Mouse (Mus musculus) heart, embryonic 14.5 days (tissue): Measurements from ENCODE around the gene A730071L15Rik. TPM values are rescaled to one million over a fixed set of nuclear protein-coding genes. Genes with fewer than 3 reads are reported as not detected.

ENCODE experiments used
- ATAC-seq: fragments of 200-750 bp; cut with Nextera tagmentation; 2 replicates; pipeline ENCODE4 v1.8.0; 2017; ENCODE audit warnings: low read depth, moderate TSS enrichment; ENCODE audit not compliant: insufficient number of reproducible peaks, insufficient read depth, low FRiP score
- H3K27ac ChIP-seq, 2 experiments: fragments of 200-500 bp in 1 of 2; fragments of 300-500 bp in 1 of 2; sonication (generic) in 1 of 2; replicated peaks in 1 of 2; 2 replicates each; pipeline ENCODE4 v1.5.1; 2012 to 2014; ENCODE audit warnings: low read depth in 2 of 2, low read length in 2 of 2, control low read depth in 1 of 2, mild to moderate bottlenecking in 1 of 2, mixed read lengths in 1 of 2; ENCODE audit not compliant: control insufficient read depth in 1 of 2, insufficient read depth in 1 of 2
- H3K27me3 ChIP-seq: fragments of 300-500 bp; sonication (generic); 2 replicates; pipeline ENCODE4 v1.6.1; 2014; ENCODE audit warnings: mild to moderate bottlenecking, low read length, control low read depth; ENCODE audit not compliant: control insufficient read depth, insufficient read depth
- H3K36me3 ChIP-seq: fragments of 300-500 bp; sonication (generic); 2 replicates; pipeline ENCODE4 v1.6.1; 2014; ENCODE audit warnings: mild to moderate bottlenecking, control low read depth, low read length, mixed read lengths; ENCODE audit not compliant: control insufficient read depth, insufficient read depth
- H3K4me1 ChIP-seq, 2 experiments: fragments of 200-500 bp in 1 of 2; fragments of 300-500 bp in 1 of 2; sonication (generic) in 1 of 2; 2 replicates each; pipeline ENCODE4 v1.6.1; 2012 to 2014; ENCODE audit warnings: low read length in 2 of 2, control low read depth in 1 of 2, mixed read lengths in 1 of 2; ENCODE audit not compliant: control insufficient read depth in 2 of 2, insufficient read depth in 2 of 2
- H3K4me2 ChIP-seq: fragments of 300-500 bp; sonication (generic); 2 replicates; pipeline ENCODE4 v1.6.1; 2014; ENCODE audit warnings: mild to moderate bottlenecking, low read length
- H3K4me3 ChIP-seq, 2 experiments: fragments of 200-500 bp in 1 of 2; fragments of 300-500 bp in 1 of 2; sonication (generic) in 1 of 2; 2 replicates each; pipeline ENCODE4 v1.5.1; 2012 to 2014; ENCODE audit warnings: low read length in 2 of 2, mild to moderate bottlenecking in 2 of 2, control low read depth in 1 of 2, low read depth in 1 of 2, moderate library complexity in 1 of 2; ENCODE audit not compliant: control insufficient read depth in 1 of 2, insufficient read depth in 1 of 2
- H3K9ac ChIP-seq: fragments of 300-500 bp; sonication (generic); 2 replicates; pipeline ENCODE4 v1.6.1; 2014; ENCODE audit warnings: mild to moderate bottlenecking, low read length
- H3K9me3 ChIP-seq: fragments of 300-500 bp; sonication (generic); 2 replicates; pipeline ENCODE4 v1.6.1; 2016; ENCODE audit warnings: low read length, control low read depth; ENCODE audit not compliant: control insufficient read depth
- WGBS: fragments of 180-500 bp; shearing (Covaris S2); extraction: QIAGEN DNeasy Blood & Tissue Kit; methylation state at CpG from one replicate; pipeline ENCODE4 v1.1.7; 2014; 5-methylcytosine and 5-hydroxymethylcytosine counted together
- polyA plus RNA-seq: library from polyadenylated mRNA; unstranded; fragments of >200 nt; fragmentation: Nextera tagmentation; extraction: Ambion mirVana; gene quantifications from 2 replicates; pipeline ENCODE4 v1.2.1, GENCODE M21; 2014

Gene A730071L15Rik
- polyA plus RNA-seq, 1 experiment from 2014 or later, result 0.80 TPM

- Histone ChIP-seq H3K4me1 (no peaks in the 10 kb centered on the region), H3K36me3 (no peaks in the 10 kb centered on the region), H3K4me2 (no peak overlapping the region), H3K9me3 (no peaks in the 10 kb centered on the region), H3K9ac (no peak overlapping the region), H3K27ac (no peak overlapping the region), H3K4me3 (no peak overlapping the region), H3K27me3 (peaks cover 6% of the 10 kb centered on the region)
- WGBS, result 67% methylated on average over 14 of the region's 14 CpGs
- no peak for ATAC-seq
Measured at GRCm38 (mm10) chr11:6224541-6225229, 24.9 kb downstream of the A730071L15Rik start.

GRCm38 (mm10) chr11:6230012-6230411, 30.2 kb downstream of the A730071L15Rik start, which contains the start of gene Npc1l1:
Npc1l1 (minus strand) TSS chr11:6230143.
- Histone ChIP-seq H3K36me3 (no peaks in the 10 kb centered on the region), H3K27ac (no peak within 1 kb of the TSS), H3K9me3 (0 out of 2 replicates have a peak, but pooled peaks cover 6% of the 10 kb centered on the region), H3K9ac (no peak within 1 kb of the TSS), H3K4me2 (no peak within 1 kb of the TSS), H3K4me3 (no peak within 1 kb of the TSS), H3K4me1 (no peaks in the 10 kb centered on the region), H3K27me3 (no peaks in the 10 kb centered on the region)
- WGBS, result 72% methylated on average over 7 of the region's 7 CpGs
- ATAC-seq, result no peak

GRCm38 (mm10) chr11:6233025-6233424, 33.2 kb downstream of the A730071L15Rik start:
- Histone ChIP-seq H3K4me2 (no peak overlapping the region), H3K9me3 (peaks cover 14% of the 10 kb centered on the region; the same call in 1 of the 2 replicates), H3K4me3 (no peak overlapping the region), H3K36me3 (no peaks in the 10 kb centered on the region), H3K9ac (no peak overlapping the region), H3K27me3 (no peaks in the 10 kb centered on the region), H3K4me1 (no peaks in the 10 kb centered on the region), H3K27ac (no peak overlapping the region)
- 85% methylated on average over 4 of the region's 4 CpGs for WGBS
- ATAC-seq, result no peak

GRCm38 (mm10) chr11:6244707-6245106, 44.9 kb downstream of the A730071L15Rik start:
- no peak for ATAC-seq

More at GRCm38 (mm10) chr11:6244707-6245106, 44.9 kb downstream of the A730071L15Rik start:
- 34% methylated on average over 19 of the region's 19 CpGs for WGBS
- H3K9ac ChIP-seq, result no peak overlapping the region
- H3K27me3 ChIP-seq, result no peaks in the 10 kb centered on the region
- H3K4me3 ChIP-seq, result no peak overlapping the region
- H3K9me3 ChIP-seq, result no peaks in the 10 kb centered on the region
- H3K4me1 ChIP-seq, result no peaks in the 10 kb centered on the region
- H3K36me3 ChIP-seq, result no peaks in the 10 kb centered on the region
- H3K27ac ChIP-seq, result no peak overlapping the region
- no peak overlapping the region for H3K4me2 ChIP-seq

Other genes with a start within 250 kb of the A730071L15Rik start
- 0.39 and 0.65 TPM in 2 replicates for gene Gck, start 249.9 kb upstream of the A730071L15Rik start, polyA plus RNA-seq
- gene Ykt6, start 244.3 kb upstream of the A730071L15Rik start, polyA plus RNA-seq, result 17.8 and 19.1 TPM in 2 replicates
- 2.4 and 2.5 TPM in 2 replicates for gene Camk2b, start 133.7 kb upstream of the A730071L15Rik start, polyA plus RNA-seq
- 30.1 and 30.4 TPM in 2 replicates for gene Nudcd3, start 386 bp downstream of the A730071L15Rik start, polyA plus RNA-seq
- not detected in 2 replicates for gene Npc1l1, start 30.1 kb downstream of the A730071L15Rik start, polyA plus RNA-seq
- 50.9 and 55.0 TPM in 2 replicates for gene Ddx56, start 67.7 kb downstream of the A730071L15Rik start, polyA plus RNA-seq
- gene Tmed4, start 74.8 kb downstream of the A730071L15Rik start, polyA plus RNA-seq, result 90.6 and 92.2 TPM in 2 replicates
- 245 and 289 TPM in 2 replicates for gene Ogdh, start 91.6 kb downstream of the A730071L15Rik start, polyA plus RNA-seq
- gene Zmiz2, start 189.0 kb downstream of the A730071L15Rik start, polyA plus RNA-seq, result 8.2 and 9.1 TPM in 2 replicates
- gene Ppia, start 215.4 kb downstream of the A730071L15Rik start, polyA plus RNA-seq, result 4,253 and 4,441 TPM in 2 replicates
- gene H2afv, start 244.4 kb downstream of the A730071L15Rik start, polyA plus RNA-seq, result 377 and 424 TPM in 2 replicates